ENCODE assay signal across 7 mouse cellular contexts in genomic region chr9:99140063-99140882, GRCm38 (mm10). TPM values are rescaled to one million over a fixed set of nuclear protein-coding genes. Genes with fewer than 3 reads are reported as not detected.
DNase-seq lines count a peak whose midpoint lies in the region; ATAC-seq and TF ChIP-seq lines count a peak whose summit lies in the region.

Gene Pik3cb (minus strand): TSS chr9:99140621.

- no peak for TF ChIP-seq EP300 in heart, adult 2 months (IDR thresholded peaks at IDR 0.05; ENCODE audit: insufficient read depth, low read depth, low read length)

- peak within 1 kb of the TSS; percentile 74 for H3K4me3 ChIP-seq in embryonic facial prominence, embryonic 12.5 days
- peak within 1 kb of the TSS; percentile 95 for H3K4me3 ChIP-seq in heart, adult 2 months
- peak within 1 kb of the TSS; percentile 78 for H3K4me3 ChIP-seq in limb, embryonic 13.5 days
- peak within 1 kb of the TSS; percentile 85 for H3K4me3 ChIP-seq in midbrain, embryonic 16.5 days (ENCODE audit: low read depth, low read length)

- WGBS in embryonic facial prominence, embryonic 12.5 days: under 1% methylated on average over 65 of the region's 77 CpGs
- WGBS in heart, adult 2 months: under 1% methylated on average over 52 of the region's 77 CpGs
- under 1% methylated on average over 72 of the region's 77 CpGs for WGBS in limb, embryonic 13.5 days
- whole genome bisulfite sequencing in midbrain, embryonic 16.5 days: under 1% methylated on average over 68 of the region's 77 CpGs

- peak; percentile 88 for TF ChIP-seq POLR2A in heart, adult 2 months (IDR thresholded peaks at IDR 0.05; ENCODE audit: insufficient read depth, low read depth, low read length)

- peak within 1 kb of the TSS; percentile 73 for H3K9ac ChIP-seq in embryonic facial prominence, embryonic 12.5 days
- peak within 1 kb of the TSS; percentile 94 for H3K9ac ChIP-seq in heart, adult 2 months (ENCODE audit: low read depth, low read length)
- H3K9ac ChIP-seq in limb, embryonic 13.5 days: peak within 1 kb of the TSS; percentile 81
- H3K9ac ChIP-seq in midbrain, embryonic 16.5 days (ENCODE audit: low read depth, low read length): peak within 1 kb of the TSS; percentile 92

- peaks cover 2% of the 10 kb centered on the region for H3K79me2 ChIP-seq in heart, adult 2 months (replicated peaks; ENCODE audit: control insufficient read depth, insufficient read depth, low read length)

- peak; percentile 100 for DNase-seq in adrenal gland, postnatal 25 days
- DNase-seq in heart, adult 2 months: peak; percentile 97 to 99
- DNase-seq in kidney, adult 8-10 months: peak; percentile 94
- DNase-seq in spleen, postnatal 10 days (ENCODE audit: low spot score in 2 of 2): peak; percentile 99 to 100

- no peaks in the 10 kb centered on the region for H3K36me3 ChIP-seq in embryonic facial prominence, embryonic 12.5 days
- H3K36me3 ChIP-seq in heart, adult 2 months (ENCODE audit: control insufficient read depth, insufficient read depth, low read length): no peaks in the 10 kb centered on the region
- H3K36me3 ChIP-seq in limb, embryonic 13.5 days: no peaks in the 10 kb centered on the region
- no peaks in the 10 kb centered on the region for H3K36me3 ChIP-seq in midbrain, embryonic 16.5 days (ENCODE audit: control insufficient read depth, insufficient read depth, low read length)

- H3K27me3 ChIP-seq in embryonic facial prominence, embryonic 12.5 days: 0 out of 2 replicates have a peak, but pooled peaks cover 13% of the 10 kb centered on the region
- H3K27me3 ChIP-seq in heart, adult 2 months (ENCODE audit: control insufficient read depth, insufficient read depth, low read length): no peaks in the 10 kb centered on the region
- peaks cover 33% of the 10 kb centered on the region for H3K27me3 ChIP-seq in limb, embryonic 13.5 days
- H3K27me3 ChIP-seq in midbrain, embryonic 16.5 days (ENCODE audit: control insufficient read depth, insufficient read depth, low read depth, low read length): no peaks in the 10 kb centered on the region

- intact Hi-C loops in heart, adult 2 months (cut with DNase I): loop anchor here (2.0 to 10.0 kb wide), 2 partner anchors 103 to 295 kb away; partner anchors contain the start of genes Cep70 and Mras

- H3K4me1 ChIP-seq in embryonic facial prominence, embryonic 12.5 days: 0 out of 2 replicates have a peak, but pooled peaks cover 3% of the 10 kb centered on the region
- peaks cover 2% of the 10 kb centered on the region for H3K4me1 ChIP-seq in heart, adult 2 months (ENCODE audit: control insufficient read depth, insufficient read depth, low read length)
- H3K4me1 ChIP-seq in limb, embryonic 13.5 days: 0 out of 2 replicates have a peak, but pooled peaks cover 6% of the 10 kb centered on the region
- H3K4me1 ChIP-seq in midbrain, embryonic 16.5 days (ENCODE audit: control insufficient read depth, insufficient read depth, low read length): peaks cover 20% of the 10 kb centered on the region

- no peaks in the 10 kb centered on the region for H3K9me3 ChIP-seq in embryonic facial prominence, embryonic 12.5 days
- H3K9me3 ChIP-seq in limb, embryonic 13.5 days: no peaks in the 10 kb centered on the region
- H3K9me3 ChIP-seq in midbrain, embryonic 16.5 days (replicated peaks; ENCODE audit: control insufficient read depth, low read length, poor library complexity, severe bottlenecking): no peaks in the 10 kb centered on the region

- TF ChIP-seq CTCF in heart, adult 2 months (IDR thresholded peaks at IDR 0.05): no peak

- ATAC-seq in embryonic facial prominence, embryonic 12.5 days (ENCODE audit: insufficient number of reproducible peaks, insufficient read depth, low FRiP score, low TSS enrichment): peak; percentile 96
- peak; percentile 96 for ATAC-seq in limb, embryonic 13.5 days (ENCODE audit: low FRiP score, low read depth)
- peak; percentile 97 for ATAC-seq in midbrain, embryonic 16.5 days

- H3K4me2 ChIP-seq in embryonic facial prominence, embryonic 12.5 days (replicated peaks): peak within 1 kb of the TSS; percentile 78
- peak within 1 kb of the TSS; percentile 73 for H3K4me2 ChIP-seq in limb, embryonic 13.5 days (replicated peaks)
- peak within 1 kb of the TSS; percentile 73 for H3K4me2 ChIP-seq in midbrain, embryonic 16.5 days (ENCODE audit: low read length)

- peak within 1 kb of the TSS; percentile 36; the same call in 1 of the 2 replicates for H3K27ac ChIP-seq in embryonic facial prominence, embryonic 12.5 days
- peak within 1 kb of the TSS; percentile 85 for H3K27ac ChIP-seq in heart, adult 2 months
- H3K27ac ChIP-seq in limb, embryonic 13.5 days: no peak within 1 kb of the TSS; the same call in 1 of the 2 replicates
- peak within 1 kb of the TSS; percentile 96 for H3K27ac ChIP-seq in midbrain, embryonic 16.5 days (ENCODE audit: low read length)

RNA-seq across cellular contexts. Expression of gene Pik3cb, which starts in this region (rescaled TPM):
- total RNA-seq in adrenal gland, postnatal 25 days (2021): 15.0 and 15.2 TPM in 2 replicates
- 2.0 and 2.5 TPM in 2 replicates for polyA plus RNA-seq in embryonic facial prominence, embryonic 12.5 days (2016; fragmentation: Nextera tagmentation; extraction: Ambion mirVana)
- total RNA-seq in heart, adult 2 months (2021): 10 to 100 TPM in 1 of 2 experiments, 1 to 10 TPM in 1; 10.0 to 10.8 TPM
- 2.6 and 6.3 TPM in 2 replicates for polyA plus RNA-seq in heart, adult 2 months (2012; rRNA removed)
- polyA plus RNA-seq in limb, embryonic 13.5 days (2015; fragmentation: Nextera tagmentation; extraction: Ambion mirVana): 1.0 and 1.2 TPM in 2 replicates
- 2.3 and 3.4 TPM in 2 replicates for polyA plus RNA-seq in midbrain, embryonic 16.5 days (2015; fragmentation: Nextera tagmentation; extraction: Ambion mirVana)
